Mouse (Mus musculus) liver, postnatal 0 days (tissue): ENCODE measurements around the gene Klhl35. TPM values are rescaled to one million over a fixed set of nuclear protein-coding genes. Genes with fewer than 3 reads are reported as not detected.

Experiments
- ATAC-seq: fragments of 200-750 bp; cut with Nextera tagmentation; 2 replicates; pipeline ENCODE4 v1.8.0; 2017; ENCODE audit warnings: mild to moderate bottlenecking, moderate library complexity
- DNase-seq: peaks from one replicate; pipeline ENCODE4 v3.0.0-alpha.2; 2016
- H3K27ac ChIP-seq: fragments of 300-500 bp; sonication (generic); 2 replicates; pipeline ENCODE4 v1.5.1; 2014; ENCODE audit warnings: antibody characterized with exemption, moderate library complexity, mild to moderate bottlenecking, low read depth
- H3K27me3 ChIP-seq: fragments of 300-500 bp; sonication (generic); 2 replicates; pipeline ENCODE4 v1.6.1; 2014; ENCODE audit warnings: low read length, control low read depth, mixed read lengths; ENCODE audit not compliant: insufficient read depth
- H3K36me3 ChIP-seq: fragments of 300-500 bp; sonication (generic); replicated peaks from 2 replicates; pipeline ENCODE4 v1.6.1; 2014; ENCODE audit warnings: mild to moderate bottlenecking, control low read depth, low read length, moderate library complexity, mixed read lengths; ENCODE audit not compliant: insufficient read depth
- H3K4me1 ChIP-seq: fragments of 300-500 bp; sonication (generic); 2 replicates; pipeline ENCODE4 v1.6.1; 2014; ENCODE audit warnings: antibody characterized with exemption, mild to moderate bottlenecking, control low read depth; ENCODE audit not compliant: insufficient read depth
- H3K4me2 ChIP-seq: fragments of 300-500 bp; sonication (generic); 2 replicates; pipeline ENCODE4 v1.6.1; 2014; ENCODE audit warnings: low read depth, mild to moderate bottlenecking, low read length, moderate library complexity, mixed read lengths
- H3K4me3 ChIP-seq: fragments of 300-500 bp; sonication (generic); 2 replicates; pipeline ENCODE4 v1.5.1; 2014; ENCODE audit warnings: low read depth, low read length
- H3K9ac ChIP-seq: fragments of 300-500 bp; sonication (generic); replicated peaks from 2 replicates; pipeline ENCODE4 v1.6.1; 2014; ENCODE audit warnings: mild to moderate bottlenecking, moderate library complexity
- H3K9me3 ChIP-seq: fragments of 300-500 bp; sonication (generic); 2 replicates; pipeline ENCODE4 v1.6.1; 2016; ENCODE audit warnings: mild to moderate bottlenecking, control low read depth, low read length, mixed read lengths
- CTCF ChIP-seq: sonication (generic); IDR thresholded peaks from 2 replicates; pipeline ENCODE4 v1.5.1; 2016; ENCODE audit warnings: antibody characterized with exemption, low read depth
- EP300 ChIP-seq: IDR thresholded peaks from 2 replicates; pipeline ENCODE4 v1.6.1; 2016; ENCODE audit warnings: antibody characterized with exemption, low read depth, mild to moderate bottlenecking
- WGBS: fragments of 180-500 bp; shearing (Covaris S2); extraction: QIAGEN DNeasy Blood & Tissue Kit; methylation state at CpG from one replicate; pipeline ENCODE4 v1.1.7; 2014; ENCODE audit not compliant: insufficient replicate concordance; 5-methylcytosine and 5-hydroxymethylcytosine counted together
- polyA plus RNA-seq: library from polyadenylated mRNA; unstranded; fragments of >200 nt; fragmentation: Nextera tagmentation; extraction: Ambion mirVana; gene quantifications from 2 replicates; pipeline ENCODE4 v1.2.1, GENCODE M21; 2015

Klhl35 gene
- polyA plus RNA-seq = 0.35 and 0.37 TPM in 2 replicates

- ATAC-seq (no peak), DNase-seq (no peak)
- no peak within 1 kb of the TSS for H3K9ac ChIP-seq
- TF ChIP-seq CTCF = no peak
- no peak for TF ChIP-seq EP300
- H3K9me3 ChIP-seq = no peaks in the 10 kb centered on the region
- peaks cover 18% of the 10 kb centered on the region for H3K27me3 ChIP-seq
- no peak within 1 kb of the TSS for H3K4me2 ChIP-seq
- no peaks in the 10 kb centered on the region for H3K36me3 ChIP-seq
- H3K4me1 ChIP-seq = peaks cover 18% of the 10 kb centered on the region
- H3K4me3 ChIP-seq = no peak within 1 kb of the TSS
- no peak within 1 kb of the TSS for H3K27ac ChIP-seq
- WGBS = 49% methylated on average over 8 of the region's 8 CpGs
Observed at GRCm38 (mm10) chr7:99465811-99466210, at the start of gene Klhl35. TSS of gene Klhl35 (plus strand) at chr7:99466004.

GRCm38 (mm10) chr7:99419311-99419710 is 46.5 kb upstream of the Klhl35 start:
- Histone ChIP-seq H3K36me3 (no peaks in the 10 kb centered on the region), H3K4me1 (peaks cover 11% of the 10 kb centered on the region), H3K4me2 (no peak overlapping the region), H3K9me3 (no peaks in the 10 kb centered on the region), H3K27ac (no peak overlapping the region), H3K27me3 (no peaks in the 10 kb centered on the region), H3K9ac (no peak overlapping the region), H3K4me3 (no peak overlapping the region)
- ATAC-seq (no peak), DNase-seq (no peak)
- 72% methylated on average over 3 of the region's 3 CpGs for WGBS
- TF ChIP-seq CTCF = no peak
- TF ChIP-seq EP300 = no peak

GRCm38 (mm10) chr7:99421006-99421405 is 44.8 kb upstream of the Klhl35 start:
- H3K9me3 ChIP-seq = no peaks in the 10 kb centered on the region
- DNase-seq (no peak), ATAC-seq (no peak)
- TF ChIP-seq EP300 (no peak), CTCF (no peak)
- peaks cover 9% of the 10 kb centered on the region for H3K4me1 ChIP-seq
- no peak overlapping the region for H3K9ac ChIP-seq
- WGBS = 63% methylated on average over 6 of the region's 6 CpGs
- H3K36me3 ChIP-seq = no peaks in the 10 kb centered on the region
- H3K4me3 ChIP-seq = no peak overlapping the region
- H3K27ac ChIP-seq = no peak overlapping the region
- no peak overlapping the region for H3K4me2 ChIP-seq
- no peaks in the 10 kb centered on the region for H3K27me3 ChIP-seq

- H3K27me3 ChIP-seq = no peaks in the 10 kb centered on the region
- no peak overlapping the region for H3K9ac ChIP-seq
- H3K4me1 ChIP-seq = peaks cover 9% of the 10 kb centered on the region
- no peak overlapping the region for H3K4me3 ChIP-seq
- no peak for TF ChIP-seq CTCF
- TF ChIP-seq EP300 = no peak
- DNase-seq = no peak
- ATAC-seq = no peak
- H3K27ac ChIP-seq = no peak overlapping the region
- WGBS = 54% methylated on average over 8 of the region's 8 CpGs
- no peaks in the 10 kb centered on the region for H3K36me3 ChIP-seq
- H3K9me3 ChIP-seq = no peaks in the 10 kb centered on the region
- H3K4me2 ChIP-seq = no peak overlapping the region
Observed at GRCm38 (mm10) chr7:99424538-99425155, 41.2 kb upstream of the Klhl35 start.

GRCm38 (mm10) chr7:99425706-99426105 is 40.1 kb upstream of the Klhl35 start:
- Histone ChIP-seq H3K4me1 (peaks cover 7% of the 10 kb centered on the region), H3K4me2 (no peak overlapping the region), H3K27ac (no peak overlapping the region), H3K9ac (no peak overlapping the region), H3K9me3 (no peaks in the 10 kb centered on the region), H3K36me3 (no peaks in the 10 kb centered on the region), H3K4me3 (no peak overlapping the region), H3K27me3 (no peaks in the 10 kb centered on the region)
- 79% methylated on average over 4 of the region's 4 CpGs for WGBS
- DNase-seq (no peak), ATAC-seq (no peak)
- TF ChIP-seq CTCF (no peak), EP300 (no peak)

- H3K36me3 ChIP-seq = no peaks in the 10 kb centered on the region
- 88% methylated on average over 10 of the region's 10 CpGs for WGBS
- H3K27ac ChIP-seq = no peak overlapping the region
- H3K4me3 ChIP-seq = no peak overlapping the region
- ATAC-seq (no peak), DNase-seq (no peak)
- no peak overlapping the region for H3K4me2 ChIP-seq
- no peaks in the 10 kb centered on the region for H3K9me3 ChIP-seq
- no peaks in the 10 kb centered on the region for H3K27me3 ChIP-seq
- no peak for TF ChIP-seq CTCF
- TF ChIP-seq EP300 = no peak
- no peaks in the 10 kb centered on the region for H3K4me1 ChIP-seq
- no peak overlapping the region for H3K9ac ChIP-seq
Observed at GRCm38 (mm10) chr7:99427031-99427430, 38.8 kb upstream of the Klhl35 start.
